Mouse (Mus musculus) stomach, postnatal 0 days (tissue): ENCODE results near the gene Dnttip1.

Experiments used
- CTCF ChIP-seq: IDR thresholded peaks from 2 replicates; pipeline ENCODE4 v1.5.1; 2016; ENCODE audit warnings: antibody characterized with exemption, low read depth, mild to moderate bottlenecking, moderate library complexity
- EP300 ChIP-seq: optimal IDR thresholded peaks from 2 replicates; pipeline ENCODE3; 2016; ENCODE audit warnings: antibody characterized with exemption

DNA sequence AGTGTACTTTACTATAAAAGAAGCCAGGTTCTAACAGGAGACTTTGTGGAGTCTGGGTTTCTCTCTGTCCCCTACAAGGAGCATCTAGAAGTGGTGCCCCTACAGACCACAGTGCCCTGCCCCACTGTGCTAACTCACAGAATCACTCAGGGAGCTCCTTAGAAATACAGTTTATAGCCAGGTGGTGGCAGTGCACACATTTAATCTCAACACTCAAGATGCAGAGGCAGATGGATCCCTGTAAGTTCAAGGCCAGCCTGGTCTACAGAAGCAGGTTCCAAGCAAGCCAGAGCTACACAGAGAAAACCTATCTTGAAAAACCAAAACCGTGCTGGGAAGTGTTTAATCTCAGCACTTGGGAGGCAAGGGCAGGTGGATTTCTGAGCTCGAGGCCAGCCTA is 48.0 kb downstream of the Dnttip1 start:
- peak; percentile 41 for TF ChIP-seq CTCF
- no peak for TF ChIP-seq EP300
